Mouse (Mus musculus) ES-CJ7 (cell line): ENCODE measurements around the gene Hist1h2ag.
A peak's percentile ranks its signal among the peaks of the same experiment; 100 is the strongest.
"Not testable (repeated sequence)": the region's sequence is repeated elsewhere in the genome, so short reads cannot be mapped to it uniquely, and the experiment has no call there.

ENCODE experiments used
- DNase-seq: peaks from one replicate; pipeline ENCODE4 v3.0.0; 2011; ENCODE audit warnings: low read depth, low spot score

Hist1h2ag gene

GRCm38 (mm10) chr13:22042568-22043502, at the start of gene Hist1h2ag, which contains the start of gene Hist1h2bj:
TSS of gene Hist1h2ag (minus strand) at chr13:22042944.
TSS of gene Hist1h2bj (plus strand) at chr13:22043214.
- DNase-seq, result peak; percentile 99

- DNase-seq, result not testable (repeated sequence)
These were observed 41.4 kb upstream of the Hist1h2ag start, which contains the start of gene Vmn1r188 for GRCm38 (mm10) chr13:22084140-22084539. TSS of gene Vmn1r188 (plus strand) at chr13:22084440.

- DNase-seq, result no peak
These were observed 20.7 kb upstream of the Hist1h2ag start for GRCm38 (mm10) chr13:22063468-22063867.

- no peak for DNase-seq
These were observed 18.7 kb upstream of the Hist1h2ag start for GRCm38 (mm10) chr13:22061422-22061821.

GRCm38 (mm10) chr13:22053754-22054153, 11.0 kb upstream of the Hist1h2ag start:
- DNase-seq, result no peak

GRCm38 (mm10) chr13:22051523-22051859, 8.7 kb upstream of the Hist1h2ag start:
- no peak for DNase-seq

- peak; percentile 96 for DNase-seq
These were observed 8.1 kb upstream of the Hist1h2ag start for GRCm38 (mm10) chr13:22050591-22051522.

- DNase-seq, result peak; percentile 89
These were observed 7.1 kb upstream of the Hist1h2ag start for GRCm38 (mm10) chr13:22049737-22050440.

- DNase-seq, result no peak
These were observed 6.3 kb upstream of the Hist1h2ag start for GRCm38 (mm10) chr13:22049041-22049440.

GRCm38 (mm10) chr13:22045311-22045710, 2.6 kb upstream of the Hist1h2ag start:
- no peak for DNase-seq

GRCm38 (mm10) chr13:22044432-22045155, 1.9 kb upstream of the Hist1h2ag start:
- no peak for DNase-seq

- DNase-seq, result peak; percentile 87
These were observed 1.0 kb upstream of the Hist1h2ag start for GRCm38 (mm10) chr13:22043503-22044431.

- DNase-seq, result peak; percentile 68
These were observed 835 bp downstream of the Hist1h2ag start for GRCm38 (mm10) chr13:22041651-22042567.

- DNase-seq, result peak; percentile 96
These were observed 1.6 kb downstream of the Hist1h2ag start, which contains the start of gene Hist1h4i for GRCm38 (mm10) chr13:22041142-22041536. TSS of gene Hist1h4i (minus strand) at chr13:22041362.

- peak; percentile 82 for DNase-seq
These were observed 2.1 kb downstream of the Hist1h2ag start for GRCm38 (mm10) chr13:22040464-22041141.

GRCm38 (mm10) chr13:22039951-22040463, 2.7 kb downstream of the Hist1h2ag start:
- DNase-seq, result peak; percentile 58

- no peak for DNase-seq
These were observed 3.4 kb downstream of the Hist1h2ag start for GRCm38 (mm10) chr13:22039364-22039763.

GRCm38 (mm10) chr13:22037415-22037814, 5.3 kb downstream of the Hist1h2ag start:
- no peak for DNase-seq
